Mouse (Mus musculus) gonadal fat pad, adult 2 months (tissue): Measurements from ENCODE around the gene Gpr107. TPM values are rescaled to one million over a fixed set of nuclear protein-coding genes. Genes with fewer than 3 reads are reported as not detected.

Source experiments
- DNase-seq: peaks from one replicate; pipeline ENCODE4 v3.0.0-alpha.2; 2012; ENCODE audit warnings: low read depth
- polyA plus RNA-seq: library from polyadenylated mRNA; depleted of rRNA; stranded (reverse); fragments of >200 nt; gene quantifications from 2 replicates; pipeline ENCODE4 v1.2.3, GENCODE M21; 2012; rRNA removed

Gene Gpr107
- polyA plus RNA-seq: 28.7 and 35.0 TPM in 2 replicates

DNA sequence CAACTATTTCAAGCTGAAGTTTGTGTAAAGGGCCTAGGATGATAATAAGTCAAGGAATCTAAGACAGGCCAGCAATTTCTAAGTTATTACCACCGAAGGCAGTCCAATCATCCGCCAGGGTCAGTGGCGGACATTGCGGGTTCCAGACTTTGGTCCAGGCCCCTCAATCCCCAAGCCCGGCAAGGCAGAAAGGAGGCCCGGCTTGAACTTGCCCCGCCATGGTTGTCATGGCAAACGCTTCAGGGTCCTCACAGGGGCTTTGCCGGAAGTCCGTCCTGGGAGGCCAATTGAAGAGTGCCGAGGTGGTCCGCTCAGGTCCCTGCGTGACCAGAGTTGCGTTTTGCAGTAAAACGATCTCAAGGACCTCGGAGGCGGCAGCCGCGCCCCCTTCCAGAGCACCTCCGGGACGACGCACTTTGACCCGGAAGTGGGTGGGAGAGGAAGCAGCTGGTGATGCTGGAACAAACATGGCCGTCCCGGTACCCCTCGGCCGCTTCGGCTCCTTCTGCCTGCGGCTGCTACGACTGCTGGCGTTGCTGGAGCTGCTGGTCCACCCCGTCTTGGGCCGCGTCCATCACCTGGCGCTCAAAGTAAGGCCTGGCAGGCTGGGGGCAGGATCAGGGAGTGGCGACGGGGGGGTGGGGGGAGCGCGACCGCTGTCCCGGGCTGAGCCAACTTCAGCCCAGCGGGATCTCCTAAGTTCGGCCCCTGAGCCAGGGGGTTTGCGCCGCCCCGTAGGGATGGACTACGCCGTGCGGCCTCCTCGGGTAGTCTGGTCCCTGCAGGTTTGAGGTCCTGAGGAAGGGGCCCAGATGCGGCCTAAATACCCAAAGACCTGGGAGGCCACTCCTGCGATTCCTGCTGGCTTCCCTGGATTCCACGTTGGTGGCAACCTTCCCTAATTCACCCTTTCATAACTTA lies at the start of gene Gpr107:
TSS of gene Gpr107 (plus strand) at position 425 of the 921 bp plus-strand sequence.
- no peak for DNase-seq

DNA sequence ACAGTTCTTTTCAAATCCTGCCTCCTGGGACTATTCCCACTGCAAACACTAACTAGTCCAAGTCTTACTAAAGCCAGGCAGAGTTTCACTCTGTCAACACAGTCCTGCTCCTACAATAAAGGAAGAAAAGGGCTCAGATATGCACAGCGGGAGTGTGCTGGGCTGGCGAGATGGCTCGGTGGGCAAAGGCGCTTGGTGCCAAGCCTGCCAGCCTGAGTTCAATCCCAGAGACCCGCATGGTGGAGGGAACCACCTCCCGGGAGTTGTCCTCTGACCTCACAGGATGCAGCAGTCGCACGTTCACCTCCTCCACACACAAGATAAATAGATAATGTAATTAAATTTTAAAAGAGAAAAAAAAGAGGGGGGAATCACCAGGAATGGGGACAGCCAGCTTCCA lies 48.8 kb upstream of the Gpr107 start:
- no peak for DNase-seq

DNA sequence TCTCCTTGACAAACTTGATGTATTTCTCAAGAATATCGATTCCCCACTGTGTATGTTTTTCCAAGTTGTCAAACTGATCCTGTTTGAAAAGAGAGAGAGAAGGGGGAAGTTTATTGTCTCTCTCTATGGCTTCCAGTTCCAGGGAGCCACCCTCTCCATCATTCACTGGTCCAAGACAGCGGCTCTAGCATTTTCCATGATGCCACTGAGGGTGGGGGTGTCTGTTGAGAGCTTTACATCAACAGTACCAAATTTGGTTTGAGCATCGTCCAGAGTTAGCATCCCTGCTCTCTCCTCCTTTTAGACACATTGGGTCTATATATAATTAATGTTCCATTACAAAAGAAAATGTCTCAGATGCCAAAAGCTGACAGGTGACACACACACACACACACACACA lies 46.8 kb upstream of the Gpr107 start:
- DNase-seq: no peak

DNA sequence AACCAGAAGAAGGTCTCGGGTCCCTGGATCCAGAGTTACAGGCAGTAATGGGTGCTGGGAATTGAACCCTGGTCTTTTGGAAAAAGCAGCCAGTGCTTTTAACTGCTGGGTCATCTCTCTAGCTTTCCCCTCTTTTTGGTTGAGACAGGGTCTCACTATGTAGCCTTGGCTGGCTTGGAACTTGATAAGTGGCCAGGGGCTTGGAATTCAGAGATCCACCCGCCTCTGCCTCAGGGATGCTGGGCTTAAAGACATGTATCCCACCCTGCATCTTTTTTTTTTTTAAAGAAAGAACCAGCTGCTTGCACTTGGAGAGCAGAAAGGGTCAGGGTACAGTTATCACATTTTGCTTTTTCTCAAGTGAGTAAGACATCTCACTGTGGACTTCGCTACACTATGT lies 46.1 kb upstream of the Gpr107 start:
- no peak for DNase-seq

DNA sequence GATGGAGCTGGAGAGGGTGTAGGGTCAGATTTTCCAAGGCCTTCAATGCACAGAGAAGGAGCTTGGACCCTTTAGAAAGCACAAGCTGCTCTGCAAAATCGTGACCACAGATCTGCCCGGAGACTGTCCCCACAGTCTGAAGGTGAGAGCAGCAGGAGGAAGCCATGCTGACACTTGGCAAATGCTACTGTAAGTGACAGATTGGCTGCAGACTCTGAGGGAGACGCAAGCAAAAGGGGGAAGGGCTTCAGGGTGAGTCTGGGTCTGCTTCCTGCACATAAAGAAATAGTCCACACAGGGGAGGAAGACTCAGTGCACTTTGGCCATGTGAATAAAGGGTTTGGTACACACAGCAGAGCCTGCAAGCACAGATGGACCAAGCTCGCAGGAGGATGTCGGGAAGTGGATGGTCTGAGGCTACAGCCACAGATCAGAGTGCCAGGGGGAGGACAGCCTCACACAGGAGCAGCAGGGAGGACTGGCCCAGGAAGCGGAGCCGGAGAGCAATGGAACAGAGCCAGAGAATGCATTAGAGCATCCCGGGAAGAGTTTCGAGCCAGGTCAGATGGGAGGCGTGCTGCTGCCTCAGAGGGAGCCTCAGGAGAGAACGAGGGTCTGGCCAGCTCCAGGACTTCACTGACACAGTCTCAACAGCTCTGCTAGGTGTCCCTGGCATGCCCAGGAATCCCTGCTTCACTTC lies 45.3 kb upstream of the Gpr107 start:
- no peak for DNase-seq

DNA sequence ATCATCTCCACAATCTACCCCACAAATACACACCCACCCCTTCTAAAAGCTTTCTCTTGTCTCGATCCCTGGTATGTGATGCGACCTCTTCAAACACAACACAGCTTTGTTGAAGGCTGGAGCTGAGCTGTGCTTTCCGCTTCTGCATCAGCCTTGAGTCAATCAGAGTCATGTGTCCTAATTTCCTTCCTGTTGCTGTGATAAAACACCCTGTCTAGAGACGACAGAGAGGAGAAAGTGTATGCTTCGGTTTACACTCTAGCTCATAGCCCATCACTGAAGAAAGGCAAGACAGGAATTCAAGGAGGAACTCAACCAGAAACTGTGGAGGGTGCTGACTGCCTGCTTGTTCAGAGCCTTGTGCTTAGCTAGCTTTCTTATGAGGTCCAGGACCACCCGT lies 43.9 kb upstream of the Gpr107 start:
- no peak for DNase-seq

DNA sequence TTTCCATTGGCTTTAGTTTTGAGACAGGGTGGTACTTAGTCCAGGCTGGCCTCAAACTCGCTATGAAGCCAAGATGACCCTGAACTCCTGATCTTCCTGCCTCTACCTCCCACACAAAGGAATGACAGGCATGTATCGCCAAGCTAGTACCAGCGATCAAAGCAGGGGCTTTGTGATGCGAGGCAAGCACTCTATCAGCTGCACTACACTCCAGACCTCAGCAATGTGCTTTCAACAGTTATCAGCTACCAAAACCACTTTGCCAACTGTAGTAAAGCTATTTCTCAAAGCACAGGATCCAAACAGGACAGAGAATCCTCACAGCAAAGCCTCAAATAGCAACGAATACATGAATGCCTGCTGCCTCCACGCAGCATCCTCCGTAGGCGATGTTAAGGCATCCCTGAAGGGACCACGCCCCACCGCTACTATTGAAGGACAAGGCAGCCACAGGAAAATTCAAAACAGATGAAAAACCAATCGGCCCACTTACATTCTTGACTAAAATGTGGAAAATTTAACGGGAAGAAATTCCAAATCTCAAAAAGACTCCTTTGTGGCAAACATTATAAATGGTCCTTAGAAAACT lies 42.1 kb upstream of the Gpr107 start:
- DNase-seq: no peak

DNA sequence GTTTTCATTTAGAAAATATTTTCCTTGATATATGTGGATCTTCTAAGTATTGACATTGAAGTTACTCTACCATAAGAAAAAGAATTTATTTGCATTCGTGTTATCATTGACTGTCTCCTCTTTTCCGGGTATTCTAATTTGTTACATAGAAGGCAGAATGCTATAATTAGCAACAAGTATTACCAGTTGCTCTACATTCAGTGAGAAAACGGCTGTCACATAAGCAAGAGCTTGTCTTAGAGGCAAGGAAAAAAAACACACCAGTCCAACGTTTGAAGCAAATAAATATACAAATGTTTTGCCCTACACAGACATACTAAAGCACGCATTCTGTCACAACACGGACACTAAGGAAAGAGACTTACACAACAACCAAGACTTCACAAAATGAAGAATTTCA lies 40.4 kb upstream of the Gpr107 start:
- no peak for DNase-seq

DNA sequence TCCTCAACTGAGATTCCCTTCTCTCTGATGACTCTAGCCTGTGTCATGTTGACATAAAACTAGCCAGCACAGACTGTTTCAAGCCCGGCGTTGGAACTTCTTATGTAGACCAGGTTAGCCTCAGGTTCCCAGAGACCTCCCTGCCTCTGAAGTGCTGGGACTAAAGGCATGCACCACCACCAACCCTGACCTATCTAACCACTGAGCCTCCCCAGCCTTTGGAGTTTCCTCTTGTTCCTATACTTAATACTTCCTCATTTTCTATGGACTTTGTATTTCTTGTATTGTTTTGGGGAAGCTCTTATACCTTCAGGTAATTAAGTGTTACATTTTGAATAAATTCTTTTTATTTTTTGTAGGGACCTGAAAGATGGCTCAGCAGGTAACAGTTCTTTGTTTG lies 37.9 kb upstream of the Gpr107 start:
- DNase-seq: no peak

DNA sequence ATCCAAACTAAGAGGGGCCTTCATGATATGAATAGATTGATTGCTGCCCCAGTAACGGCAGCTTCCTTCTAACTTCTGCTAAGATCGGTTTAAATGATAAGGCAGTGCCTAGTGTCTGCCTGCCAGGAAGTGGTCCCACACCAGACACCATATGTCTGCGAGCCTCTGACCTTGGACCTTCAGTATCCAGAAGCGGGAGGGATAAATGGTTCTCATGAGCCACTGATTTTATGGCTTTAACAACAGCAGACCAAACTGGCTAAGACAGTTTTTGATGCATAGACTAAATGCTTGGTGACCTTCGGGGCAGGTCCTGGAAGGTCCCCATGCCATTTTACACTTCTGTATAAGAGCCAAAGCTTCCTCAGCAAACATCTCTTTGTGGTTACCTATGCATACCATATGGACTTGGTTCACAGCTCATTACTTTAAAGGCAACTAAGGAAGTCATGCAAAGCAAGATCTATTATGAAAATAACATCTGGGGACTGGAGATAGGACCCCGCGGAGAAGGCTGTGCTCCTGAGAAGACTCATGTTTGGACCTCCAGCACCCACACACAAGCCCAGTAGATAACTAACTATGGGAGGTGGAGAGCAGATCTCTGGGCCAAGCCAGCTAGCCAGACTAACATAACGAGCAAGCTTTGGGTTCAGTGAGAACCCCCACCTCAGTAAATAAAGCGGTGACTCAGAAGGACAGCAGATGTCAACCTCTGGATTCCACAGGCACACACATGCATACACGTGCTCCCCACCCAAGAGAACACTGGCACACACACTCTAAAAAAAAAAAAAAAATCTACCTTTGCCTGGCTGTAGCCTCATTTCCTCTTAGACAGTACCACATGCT lies 36.8 kb upstream of the Gpr107 start:
- DNase-seq: no peak

DNA sequence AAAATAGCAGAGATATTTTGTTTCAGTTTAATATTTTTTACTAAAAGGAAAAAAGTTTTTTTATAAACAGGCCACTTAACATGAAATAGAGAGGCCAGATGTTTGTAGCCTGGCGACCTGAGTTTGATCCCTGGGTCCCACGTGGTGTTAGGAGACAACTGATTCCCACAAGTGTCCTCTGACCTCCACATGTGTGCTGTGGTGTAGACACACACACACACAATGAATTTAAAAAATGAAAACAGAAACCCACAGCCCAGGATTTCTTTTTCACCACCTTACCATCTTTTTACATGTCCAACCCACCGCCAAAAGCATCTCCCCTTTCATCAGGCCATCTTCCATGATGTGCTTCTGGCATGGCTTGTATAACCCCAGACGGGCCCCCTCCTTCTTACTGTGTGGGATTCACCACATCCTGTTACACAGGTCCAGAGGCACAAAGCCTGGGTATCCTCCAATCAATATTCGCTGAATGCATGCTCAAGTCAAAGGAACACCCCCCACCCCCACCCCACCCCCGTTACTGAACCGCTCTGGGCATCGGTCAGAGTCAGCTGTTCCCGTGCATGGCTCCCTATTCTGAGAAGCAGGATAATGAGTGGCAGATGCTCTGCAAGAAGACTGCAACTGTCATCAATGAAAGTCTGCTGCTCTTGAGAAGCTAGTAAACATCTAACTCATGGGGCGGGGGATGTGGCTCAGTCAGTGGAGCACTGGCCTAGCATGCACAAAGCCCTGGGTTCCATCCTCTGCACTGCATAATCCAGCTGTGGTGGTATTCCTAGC lies 36.0 kb upstream of the Gpr107 start:
- no peak for DNase-seq

DNA sequence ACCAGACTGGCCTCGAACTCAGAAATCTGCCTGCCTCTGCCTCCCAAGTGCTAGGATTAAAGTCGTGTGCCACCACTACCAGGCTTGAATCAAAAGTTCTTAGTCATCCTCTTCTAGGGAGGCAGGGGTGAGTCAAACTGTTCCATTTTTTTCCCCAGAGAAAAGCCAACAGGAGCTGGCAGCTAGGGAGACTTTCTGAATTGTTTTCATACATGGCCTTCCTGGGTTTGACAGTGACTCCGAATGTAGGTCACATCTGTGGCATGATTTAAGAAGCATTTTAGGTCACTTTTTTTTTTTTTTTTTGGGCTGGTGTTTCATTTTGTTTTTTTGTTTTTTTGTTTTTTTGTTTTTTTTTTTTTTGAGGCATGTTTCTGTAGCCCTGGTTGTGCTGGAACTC lies 33.9 kb upstream of the Gpr107 start:
- DNase-seq: no peak

DNA sequence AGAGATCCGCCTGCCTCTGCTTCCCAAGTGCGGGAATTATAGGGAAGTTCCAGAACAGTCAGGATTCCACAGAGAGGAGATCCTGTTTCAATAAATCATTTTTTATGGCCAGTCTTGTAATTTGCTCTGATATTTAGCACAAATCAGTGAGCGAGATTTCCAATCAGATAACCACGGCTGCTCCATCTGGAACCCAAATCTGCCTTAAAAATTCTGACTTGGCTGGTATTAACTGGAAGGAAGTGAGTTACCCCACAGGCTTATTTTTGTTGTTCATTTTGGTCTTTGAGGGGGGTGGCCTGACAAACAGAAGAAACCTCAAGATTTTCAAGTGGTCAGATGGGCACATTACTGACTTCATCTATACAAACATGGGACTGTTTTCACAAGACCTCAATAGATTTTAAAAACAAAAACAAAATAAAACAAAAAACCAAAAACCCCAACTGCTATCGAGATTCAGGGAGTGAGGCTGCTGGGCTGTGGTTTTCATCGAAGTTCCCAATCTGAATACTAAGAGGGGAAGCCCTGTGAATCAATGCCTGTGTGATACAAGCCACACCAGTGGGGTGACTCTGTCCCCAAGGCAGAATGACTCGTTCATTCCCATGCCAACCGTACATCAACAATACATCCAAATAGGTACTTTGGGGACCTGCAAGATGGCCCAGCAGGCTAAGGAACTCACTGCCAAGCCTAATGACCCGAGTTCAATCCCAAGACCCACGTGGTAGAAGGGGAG lies 33.3 kb upstream of the Gpr107 start:
- DNase-seq: no peak

DNA sequence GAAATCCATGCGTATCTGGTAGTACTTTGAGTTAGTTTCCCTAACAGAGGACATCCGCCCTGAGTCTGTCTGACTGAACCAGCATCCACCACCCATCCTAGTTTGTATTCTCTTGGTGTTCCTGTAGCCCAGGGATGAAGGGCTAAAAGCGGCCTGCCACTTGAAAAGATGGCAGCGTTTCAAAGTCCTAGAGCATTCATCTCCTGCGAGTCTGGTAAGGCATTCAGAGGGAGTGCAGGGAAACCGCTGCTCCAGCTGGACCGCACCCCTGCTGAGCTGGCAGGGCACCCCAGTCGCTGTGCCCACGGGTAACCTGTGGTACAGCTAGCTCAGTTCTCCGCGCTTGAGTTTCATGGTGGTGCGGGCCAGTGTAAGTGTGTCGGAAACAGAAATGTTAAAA lies 32.3 kb upstream of the Gpr107 start:
- no peak for DNase-seq

DNA sequence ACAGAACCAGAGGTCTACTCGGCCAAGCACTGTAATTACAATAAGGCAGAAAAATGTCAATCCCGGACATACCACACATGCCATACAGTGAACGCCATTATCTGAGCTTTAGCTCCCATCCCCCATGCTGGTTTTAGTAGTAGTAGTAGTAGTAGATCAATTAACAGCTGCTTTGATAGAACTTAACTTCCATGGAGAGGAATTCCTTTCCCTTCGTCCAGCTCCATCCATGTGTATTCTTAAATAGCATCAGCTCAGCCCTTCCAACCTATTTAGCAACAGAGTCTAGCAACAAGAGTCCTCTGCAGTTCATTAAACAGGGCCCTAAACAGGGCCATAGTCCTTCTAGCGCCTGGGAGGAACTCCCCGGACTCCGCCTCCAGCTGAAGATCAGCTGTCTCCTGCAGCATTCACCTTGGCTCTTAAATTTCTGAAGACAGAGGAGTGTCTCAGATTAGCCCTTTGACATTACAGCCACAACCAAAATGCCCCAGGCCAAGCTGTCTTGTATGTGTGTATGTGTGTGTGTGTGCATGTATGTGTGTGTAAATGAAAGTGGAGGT lies 30.9 kb upstream of the Gpr107 start:
- DNase-seq: no peak

DNA sequence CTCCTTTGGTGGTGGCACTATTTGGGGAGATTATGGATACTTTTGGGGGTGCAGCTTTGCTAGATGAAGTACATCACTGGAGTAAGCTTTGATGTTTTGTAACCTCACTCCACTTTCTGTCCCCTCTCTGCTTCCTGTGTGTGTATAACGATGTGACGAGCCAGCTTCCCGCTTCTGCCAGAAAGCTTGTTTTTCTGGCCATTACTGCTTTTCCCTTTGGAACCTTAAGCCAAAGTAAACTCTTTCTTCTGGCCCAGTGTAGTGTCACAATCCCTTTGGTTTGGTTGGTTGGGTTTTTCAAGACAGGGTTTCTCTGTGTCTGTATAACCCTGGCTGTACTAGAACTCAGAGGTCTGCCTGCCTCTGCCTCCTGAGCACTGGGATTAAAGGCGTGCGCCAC lies 29.3 kb upstream of the Gpr107 start:
- no peak for DNase-seq

DNA sequence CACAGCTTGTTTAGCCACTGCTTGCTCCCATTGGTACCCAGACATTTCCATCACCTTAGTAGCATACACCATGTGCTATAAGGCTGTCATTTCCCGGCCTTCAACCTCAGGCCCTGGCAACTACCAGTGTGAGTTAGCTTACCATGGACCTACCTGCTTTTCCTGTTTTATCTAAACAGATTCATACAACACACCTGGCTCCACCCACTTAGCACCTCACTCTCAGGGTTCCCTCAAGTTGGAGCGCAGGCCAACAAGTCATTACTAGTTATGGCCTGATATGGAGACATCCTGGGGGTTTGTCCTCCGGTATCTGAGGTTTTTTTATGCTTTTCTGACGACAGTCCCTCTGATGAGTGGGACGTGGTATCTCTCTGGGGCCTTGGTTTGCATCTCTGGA lies 28.6 kb upstream of the Gpr107 start:
- DNase-seq: no peak

DNA sequence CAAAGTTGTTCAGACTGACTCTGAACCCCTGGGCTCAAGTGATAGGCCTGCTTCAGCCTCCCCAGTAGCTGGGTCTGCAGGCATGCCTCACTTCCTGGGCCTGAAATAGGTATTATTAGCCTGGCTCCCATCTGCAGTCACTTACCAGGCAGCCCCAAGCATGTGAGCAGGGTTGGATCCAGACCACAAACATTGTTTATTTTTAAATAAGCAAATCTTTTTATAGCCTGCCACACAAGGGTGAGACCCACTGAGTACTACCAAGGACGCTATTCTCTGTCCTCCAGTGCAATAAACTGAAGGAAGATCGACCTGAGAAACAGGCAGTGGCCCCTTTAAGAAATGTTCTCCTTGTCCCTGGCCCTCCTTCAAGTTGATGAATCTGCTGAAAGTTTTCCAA lies 27.4 kb upstream of the Gpr107 start:
- DNase-seq: no peak

DNA sequence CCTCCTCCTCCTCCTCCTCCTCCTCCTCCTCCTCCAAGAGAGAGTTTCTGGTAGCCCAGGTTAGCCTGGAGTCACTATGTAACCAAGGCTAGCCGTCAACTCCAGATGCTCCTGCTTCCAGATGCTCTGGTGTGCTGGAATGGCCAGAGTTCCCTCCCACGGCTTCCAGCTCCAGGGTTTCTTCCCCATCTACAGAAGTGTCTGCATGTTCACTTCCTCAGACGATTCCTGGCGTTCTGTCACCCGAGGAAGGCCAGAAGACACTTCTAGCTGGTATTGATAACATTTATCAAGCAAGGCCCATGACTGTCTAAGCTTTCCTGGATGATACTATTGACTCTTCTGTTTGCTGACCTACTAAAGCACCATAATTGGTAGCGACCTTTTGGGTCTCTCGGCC lies 27.0 kb upstream of the Gpr107 start:
- DNase-seq: no peak

DNA sequence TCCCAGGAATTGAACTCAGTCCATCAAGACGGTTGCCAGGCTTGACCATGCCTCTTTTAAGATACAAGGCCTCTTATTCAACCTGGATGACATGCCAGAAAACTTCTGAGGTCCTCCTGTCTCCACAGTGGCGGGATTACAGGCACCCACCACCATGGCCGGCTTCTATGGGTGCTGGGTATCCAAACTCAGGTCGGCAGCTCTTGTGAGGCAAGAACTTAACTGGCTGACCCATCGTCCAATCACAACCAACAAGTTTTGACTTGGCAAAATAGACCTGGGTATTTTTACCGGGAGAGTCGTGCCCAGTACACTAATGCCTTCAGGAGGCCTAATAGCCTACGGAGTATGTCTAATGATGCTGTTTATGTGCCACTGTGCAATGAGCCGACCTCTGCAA lies 26.1 kb upstream of the Gpr107 start:
- DNase-seq: no peak
